Mouse (Mus musculus) Patski (cell line): ENCODE measurements around the gene Tcf7l2. TPM values are rescaled to one million over a fixed set of nuclear protein-coding genes. Genes with fewer than 3 reads are reported as not detected.

ENCODE experiments used
- ATAC-seq: fragments of 100-300 bp; one replicate; pipeline ENCODE4 v1.8.0; 2021
- CTCF ChIA-PET: fragments of 350-600 bp; sonication (Branson Sonifier 250); formaldehyde crosslinking; loops from one replicate; lab custom pipeline; 2022; ENCODE audit warnings: inconsistent platforms; lab: Charles Lee
- POLR2A ChIA-PET: fragments of 350-600 bp; sonication (Branson Sonifier 250); formaldehyde crosslinking; loops from one replicate; lab custom pipeline; 2022; ENCODE audit warnings: antibody characterized with exemption, inconsistent platforms; lab: Charles Lee
- DNase-seq: peaks from one replicate; pipeline ENCODE4 v3.0.0-alpha.2; 2011; ENCODE audit warnings: low read depth, low spot score
- H3K27me3 ChIP-seq: fragments of 371-371 bp; one replicate; pipeline ENCODE4 v1.5.1; 2021
- CTCF ChIP-seq: fragments of 100-300 bp; IDR thresholded peaks from one replicate; pipeline ENCODE4 v1.5.1; 2021
- in situ Hi-C: fragments of 300-500 bp; cut with MboI; formaldehyde crosslinking; loops from 3 replicates; pipeline ENCODE4 v1.11.1; 2018; ENCODE audit warnings: low pct_unique_long_range_greater_than_20kb, mixed read lengths
- polyA plus RNA-seq: library from polyadenylated mRNA; unstranded; gene quantifications from one replicate; pipeline ENCODE4 v1.2.3, GENCODE M21; 2021

Gene Tcf7l2
- polyA plus RNA-seq, 1 experiment from 2014 or later = 22.1 TPM

DNA sequence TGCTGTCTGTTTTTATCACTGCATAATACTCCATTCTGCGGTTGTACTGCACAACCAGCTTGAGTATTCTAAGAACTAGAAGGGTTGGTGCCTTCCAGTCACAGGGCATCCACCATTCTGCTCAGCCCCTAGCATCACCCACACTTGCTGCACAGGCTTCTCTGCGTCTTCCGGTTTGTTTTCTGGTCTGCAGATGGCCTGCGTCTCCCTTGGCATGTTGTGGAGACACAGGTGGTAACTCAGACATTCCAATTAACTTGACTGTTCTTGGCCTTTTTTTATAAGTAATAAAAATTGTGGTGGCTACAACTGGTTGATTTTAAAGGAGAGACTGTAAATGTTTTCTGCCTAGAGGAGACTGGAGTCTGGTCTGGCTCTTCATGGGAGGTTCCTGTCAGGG lies 67.9 kb downstream of the Tcf7l2 start:
- DNase-seq (no peak), ATAC-seq (no peak)
- ChIA-PET POLR2A (interaction anchor here (0.7 to 1.4 kb wide), 2 partner anchors 16 to 66 kb away, joined by 3 to 7 read pairs; no protein-coding TSS in a partner anchor), CTCF (interaction anchor here (1.7 kb wide), 1 partner anchor 13 kb away, joined by 6 read pairs; no protein-coding TSS in a partner anchor)
- in situ Hi-C loops = no loop called here
- no peaks in the 10 kb centered on the region for H3K27me3 ChIP-seq
- no peak for TF ChIP-seq CTCF

GRCm38 (mm10) chr19:55812236-55812635 lies 70.6 kb downstream of the Tcf7l2 start:
- H3K27me3 ChIP-seq = no peaks in the 10 kb centered on the region
- ATAC-seq (no peak), DNase-seq (no peak)
- CTCF ChIA-PET = interaction anchor here (0.9 kb wide), 1 partner anchor 14 kb away, joined by 3 read pairs; no protein-coding TSS in a partner anchor
- in situ Hi-C loops = no loop called here
- POLR2A ChIA-PET = no interaction called here
- no peak for TF ChIP-seq CTCF

- POLR2A ChIA-PET = no interaction called here
- CTCF ChIA-PET = interaction anchor here (1.2 to 1.3 kb wide), 2 partner anchors 9 to 10 kb away, joined by 3 to 4 read pairs; no protein-coding TSS in a partner anchor
- in situ Hi-C loops = no loop called here
- DNase-seq (no peak), ATAC-seq (no peak)
- no peak for TF ChIP-seq CTCF
- no peaks in the 10 kb centered on the region for H3K27me3 ChIP-seq
Observed at GRCm38 (mm10) chr19:55815010-55815790, 73.6 kb downstream of the Tcf7l2 start.

- in situ Hi-C loops = no loop called here
- no peak for TF ChIP-seq CTCF
- POLR2A ChIA-PET = no interaction called here
- H3K27me3 ChIP-seq = no peaks in the 10 kb centered on the region
- ATAC-seq (no peak), DNase-seq (no peak)
- CTCF ChIA-PET = interaction anchor here (1.3 kb wide), 1 partner anchor 9 kb away, joined by 4 read pairs; no protein-coding TSS in a partner anchor
Observed at GRCm38 (mm10) chr19:55816974-55817373, 75.4 kb downstream of the Tcf7l2 start.

GRCm38 (mm10) chr19:55820202-55820601 lies 78.6 kb downstream of the Tcf7l2 start:
- no peak for DNase-seq
- ChIA-PET CTCF (interaction anchor here (0.6 kb wide), 1 partner anchor 370 kb away, joined by 3 read pairs; no protein-coding TSS in a partner anchor), POLR2A (no interaction called here)
- H3K27me3 ChIP-seq = no peaks in the 10 kb centered on the region
- ATAC-seq = no peak
- TF ChIP-seq CTCF = no peak
- in situ Hi-C loops = no loop called here

DNA sequence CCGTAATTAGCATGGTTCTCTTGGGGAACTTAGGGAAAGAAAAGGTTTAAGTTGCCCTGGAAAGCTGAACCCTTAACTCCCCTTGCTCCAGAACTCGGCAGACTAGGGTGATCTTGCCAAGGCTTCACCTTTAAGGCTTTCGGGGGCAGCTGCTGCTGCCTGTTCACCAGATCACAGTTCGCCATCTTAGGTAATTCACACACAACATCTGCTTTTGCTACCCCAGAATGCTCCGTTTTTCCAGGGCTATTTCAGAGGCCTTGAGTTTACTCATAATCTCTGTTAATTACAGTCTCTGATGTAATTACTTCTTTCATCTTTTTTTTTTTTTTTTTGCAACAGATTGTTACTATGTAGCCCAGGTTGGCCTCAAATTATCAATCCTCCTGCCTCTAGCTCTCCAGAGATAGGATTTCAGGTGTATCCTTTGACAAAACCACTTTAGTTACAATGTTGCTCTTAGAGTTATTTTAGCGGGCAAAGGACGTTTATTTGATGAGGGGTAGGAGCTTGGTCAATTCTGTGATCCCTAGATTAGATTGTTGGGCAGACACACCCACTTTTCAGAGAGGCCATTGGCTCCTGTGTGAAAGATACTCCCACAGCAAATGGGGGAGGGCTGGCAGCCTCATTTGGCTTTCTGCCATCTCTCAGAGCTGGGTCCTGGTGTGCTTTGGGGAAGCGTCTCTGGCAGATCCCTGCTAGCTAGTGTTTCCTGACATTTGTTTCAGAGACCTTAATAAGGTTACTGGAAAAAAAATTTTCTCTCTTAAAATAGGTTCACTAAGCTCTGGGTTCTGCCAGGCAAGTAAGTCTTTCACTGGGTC lies 83.6 kb downstream of the Tcf7l2 start:
- ATAC-seq (no peak), DNase-seq (no peak)
- H3K27me3 ChIP-seq = no peaks in the 10 kb centered on the region
- TF ChIP-seq CTCF = no peak
- POLR2A ChIA-PET = interaction anchor here (1.6 kb wide), 1 partner anchor 15 kb away, joined by 7 read pairs; no protein-coding TSS in a partner anchor
- CTCF ChIA-PET = interaction anchor here (0.7 to 1.5 kb wide), 2 partner anchors 9 to 13 kb away, joined by 3 to 4 read pairs; no protein-coding TSS in a partner anchor
- in situ Hi-C loops = no loop called here

GRCm38 (mm10) chr19:55825951-55826507 lies 84.4 kb downstream of the Tcf7l2 start:
- no peak for DNase-seq
- no peak for TF ChIP-seq CTCF
- no peaks in the 10 kb centered on the region for H3K27me3 ChIP-seq
- ChIA-PET CTCF (interaction anchor here (0.7 to 1.5 kb wide), 2 partner anchors 10 to 14 kb away, joined by 3 to 4 read pairs; no protein-coding TSS in a partner anchor), POLR2A (interaction anchor here (1.6 kb wide), 1 partner anchor 16 kb away, joined by 7 read pairs; no protein-coding TSS in a partner anchor)
- ATAC-seq = no peak
- in situ Hi-C loops = no loop called here

- no peak for DNase-seq
- TF ChIP-seq CTCF = no peak
- no peaks in the 10 kb centered on the region for H3K27me3 ChIP-seq
- ChIA-PET CTCF (interaction anchor here (0.6 to 1.4 kb wide), 3 partner anchors 11 to 68 kb away, joined by 3 to 4 read pairs (median 3); no protein-coding TSS in a partner anchor), POLR2A (interaction anchor here (1.1 kb wide), 1 partner anchor 10 kb away, joined by 4 read pairs; no protein-coding TSS in a partner anchor)
- in situ Hi-C loops = no loop called here
- no peak for ATAC-seq
Observed at GRCm38 (mm10) chr19:55827613-55828259, 86.1 kb downstream of the Tcf7l2 start.

DNA sequence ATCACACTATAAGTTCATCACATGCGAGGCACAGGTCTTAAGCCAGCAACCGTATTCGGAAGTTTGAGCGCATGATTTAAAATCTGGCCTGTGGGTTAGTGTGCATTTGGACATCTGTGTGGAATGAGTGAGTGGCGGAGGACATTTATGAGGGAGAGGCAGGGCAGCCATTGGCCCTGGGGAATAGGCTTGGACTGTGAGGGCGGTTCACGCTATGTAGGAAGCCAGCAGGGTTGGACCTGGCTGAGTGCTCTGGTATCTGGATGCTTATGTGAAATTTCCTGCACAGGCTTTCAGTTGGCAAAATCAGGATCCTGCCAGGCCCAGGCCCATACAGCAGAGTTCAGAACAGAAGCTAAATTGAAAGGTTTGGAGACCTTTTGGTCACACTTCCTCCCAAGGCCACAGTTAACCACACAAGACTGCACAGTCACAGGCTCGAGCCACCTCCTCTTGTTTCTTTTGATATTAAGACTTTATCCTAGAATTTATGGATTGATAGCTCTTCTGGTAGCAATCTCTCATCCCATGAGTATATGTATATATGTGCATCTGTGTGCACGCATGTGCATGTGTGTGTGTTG lies 89.4 kb downstream of the Tcf7l2 start:
- no peaks in the 10 kb centered on the region for H3K27me3 ChIP-seq
- ChIA-PET POLR2A (no interaction called here), CTCF (interaction anchor here (1.2 kb wide), 1 partner anchor 26 kb away, joined by 3 read pairs; no protein-coding TSS in a partner anchor)
- ATAC-seq (no peak), DNase-seq (no peak)
- TF ChIP-seq CTCF = no peak
- in situ Hi-C loops = no loop called here
